Mouse (Mus musculus) limb, embryonic 14.5 days (tissue): ENCODE results near the gene Timm22. TPM values are rescaled to one million over a fixed set of nuclear protein-coding genes. Genes with fewer than 3 reads are reported as not detected.

ENCODE experiments used
- ATAC-seq: fragments of 200-750 bp; cut with Nextera tagmentation; 2 replicates; pipeline ENCODE4 v1.8.0; 2017; ENCODE audit warnings: low read depth, moderate number of reproducible peaks, moderate TSS enrichment; ENCODE audit not compliant: low FRiP score
- DNase-seq: peaks from one replicate; pipeline ENCODE4 v3.0.0-alpha.2; 2015; ENCODE audit warnings: low spot score
- H3K27ac ChIP-seq: fragments of 300-500 bp; sonication (generic); replicated peaks from 2 replicates; pipeline ENCODE4 v1.5.1; 2014; ENCODE audit warnings: low read depth, mild to moderate bottlenecking, low read length, moderate library complexity, mixed read lengths
- H3K27me3 ChIP-seq: fragments of 300-500 bp; sonication (generic); 2 replicates; pipeline ENCODE4 v1.6.1; 2014; ENCODE audit warnings: low read length, mixed read lengths; ENCODE audit not compliant: control insufficient read depth, insufficient read depth
- H3K36me3 ChIP-seq: fragments of 300-500 bp; sonication (generic); 2 replicates; pipeline ENCODE4 v1.6.1; 2014; ENCODE audit warnings: mild to moderate bottlenecking, low read length, moderate library complexity, mixed read lengths; ENCODE audit not compliant: control insufficient read depth, insufficient read depth
- H3K4me1 ChIP-seq: fragments of 300-500 bp; sonication (generic); 2 replicates; pipeline ENCODE4 v1.6.1; 2014; ENCODE audit warnings: antibody characterized with exemption, low read length, mixed read lengths; ENCODE audit not compliant: control insufficient read depth, insufficient read depth
- H3K4me2 ChIP-seq: fragments of 300-500 bp; sonication (generic); replicated peaks from 2 replicates; pipeline ENCODE4 v1.6.1; 2014; ENCODE audit warnings: low read depth, mild to moderate bottlenecking, low read length, moderate library complexity; ENCODE audit not compliant: severe bottlenecking
- H3K4me3 ChIP-seq: fragments of 300-500 bp; sonication (generic); replicated peaks from 2 replicates; pipeline ENCODE4 v1.5.1; 2014; ENCODE audit warnings: low read length
- H3K9ac ChIP-seq: fragments of 300-500 bp; sonication (generic); 2 replicates; pipeline ENCODE4 v1.6.1; 2014; ENCODE audit warnings: mild to moderate bottlenecking, low read depth, low read length, moderate library complexity; ENCODE audit not compliant: severe bottlenecking
- H3K9me3 ChIP-seq: fragments of 300-500 bp; sonication (generic); 2 replicates; pipeline ENCODE4 v1.6.1; 2016; ENCODE audit warnings: low read length; ENCODE audit not compliant: control insufficient read depth
- POLR2A ChIP-seq: fragments of 200-500 bp; IDR thresholded peaks from 2 replicates; pipeline ENCODE4 v1.8.0; 2012; ENCODE audit warnings: inconsistent platforms, mild to moderate bottlenecking, moderate library complexity, borderline replicate concordance; ENCODE audit not compliant: insufficient read depth, insufficient read length; ENCODE audit errors: extremely low read depth
- WGBS: fragments of 180-500 bp; shearing (Covaris S2); extraction: QIAGEN DNeasy Blood & Tissue Kit; methylation state at CpG from one replicate; pipeline ENCODE4 v1.1.7; 2014; 5-methylcytosine and 5-hydroxymethylcytosine counted together
- polyA plus RNA-seq, 2 experiments: library from polyadenylated mRNA; depleted of rRNA in 1 of 2; stranded (reverse) in 1 of 2; unstranded in 1 of 2; fragments of >200 nt; fragmentation: Nextera tagmentation in 1 of 2; extraction: Ambion mirVana in 1 of 2; gene quantifications; 2 replicates each; pipeline versions ENCODE4 v1.2.1 to v1.2.3; 2012 to 2014

Timm22 gene
- polyA plus RNA-seq, 2 experiments, result 38.5 to 125 TPM

- DNase-seq (no peak), ATAC-seq (no peak)
- 44% methylated on average over 13 of the region's 13 CpGs for WGBS
- Histone ChIP-seq H3K27ac (peak overlapping the region; percentile 13; the same call in 1 of the 2 replicates), H3K9ac (no peak overlapping the region), H3K27me3 (no peaks in the 10 kb centered on the region), H3K4me1 (peaks cover 34% of the 10 kb centered on the region), H3K4me3 (no peak overlapping the region), H3K36me3 (no peaks in the 10 kb centered on the region), H3K4me2 (no peak overlapping the region), H3K9me3 (no peaks in the 10 kb centered on the region)
- no peak for TF ChIP-seq POLR2A
Observed at GRCm38 (mm10) chr11:76382711-76383324, 23.9 kb upstream of the Timm22 start.

GRCm38 (mm10) chr11:76384307-76384706, 22.4 kb upstream of the Timm22 start:
- Histone ChIP-seq H3K4me2 (no peak overlapping the region), H3K4me1 (peaks cover 42% of the 10 kb centered on the region), H3K9me3 (no peaks in the 10 kb centered on the region), H3K9ac (no peak overlapping the region), H3K27ac (0 out of 2 replicates have a peak overlapping the region, but pooled peaks have one; percentile 52), H3K27me3 (no peaks in the 10 kb centered on the region), H3K4me3 (no peak overlapping the region), H3K36me3 (no peaks in the 10 kb centered on the region)
- no peak for ATAC-seq
- peak; percentile 47 for DNase-seq
- TF ChIP-seq POLR2A, result no peak
- 57% methylated on average over 5 of the region's 5 CpGs for WGBS

GRCm38 (mm10) chr11:76385017-76385416, 21.7 kb upstream of the Timm22 start:
- no peak for TF ChIP-seq POLR2A

GRCm38 (mm10) chr11:76385746-76386145, 21.0 kb upstream of the Timm22 start:
- no peak for TF ChIP-seq POLR2A
- H3K4me2 ChIP-seq, result no peak overlapping the region
- H3K9me3 ChIP-seq, result no peaks in the 10 kb centered on the region
- H3K4me3 ChIP-seq, result no peak overlapping the region
- H3K4me1 ChIP-seq, result peaks cover 39% of the 10 kb centered on the region
- H3K27ac ChIP-seq, result no peak overlapping the region
- H3K36me3 ChIP-seq, result no peaks in the 10 kb centered on the region
- no peak overlapping the region for H3K9ac ChIP-seq
- DNase-seq (no peak), ATAC-seq (no peak)
- WGBS, result 55% methylated on average over 3 of the region's 3 CpGs
- no peaks in the 10 kb centered on the region for H3K27me3 ChIP-seq

More at GRCm38 (mm10) chr11:76385017-76385416, 21.7 kb upstream of the Timm22 start:
- Histone ChIP-seq H3K4me2 (no peak overlapping the region), H3K9me3 (no peaks in the 10 kb centered on the region), H3K4me1 (peaks cover 39% of the 10 kb centered on the region), H3K36me3 (no peaks in the 10 kb centered on the region), H3K4me3 (no peak overlapping the region), H3K27me3 (no peaks in the 10 kb centered on the region), H3K27ac (peak overlapping the region; percentile 52), H3K9ac (no peak overlapping the region)
- 48% methylated on average over 4 of the region's 4 CpGs for WGBS
- DNase-seq (no peak), ATAC-seq (no peak)

GRCm38 (mm10) chr11:76387097-76387496, 19.7 kb upstream of the Timm22 start:
- Histone ChIP-seq H3K4me2 (no peak overlapping the region), H3K9me3 (no peaks in the 10 kb centered on the region), H3K27me3 (no peaks in the 10 kb centered on the region), H3K4me3 (no peak overlapping the region), H3K4me1 (peaks cover 38% of the 10 kb centered on the region), H3K27ac (no peak overlapping the region), H3K9ac (no peak overlapping the region), H3K36me3 (peaks cover 3% of the 10 kb centered on the region; the same call in 1 of the 2 replicates)
- no peak for DNase-seq
- 86% methylated on average over 1 of the region's 1 CpGs for WGBS
- no peak for ATAC-seq
- no peak for TF ChIP-seq POLR2A

- TF ChIP-seq POLR2A, result no peak
- WGBS, result 37% methylated on average over 7 of the region's 7 CpGs
- ATAC-seq, result no peak
Observed at GRCm38 (mm10) chr11:76388711-76389110, 18.0 kb upstream of the Timm22 start.

More at GRCm38 (mm10) chr11:76388711-76389110, 18.0 kb upstream of the Timm22 start:
- Histone ChIP-seq H3K4me3 (no peak overlapping the region), H3K27me3 (no peaks in the 10 kb centered on the region), H3K4me2 (no peak overlapping the region), H3K9me3 (no peaks in the 10 kb centered on the region), H3K36me3 (peaks cover 3% of the 10 kb centered on the region; the same call in 1 of the 2 replicates), H3K9ac (no peak overlapping the region), H3K27ac (no peak overlapping the region), H3K4me1 (peaks cover 25% of the 10 kb centered on the region)
- DNase-seq, result no peak
